Mouse (Mus musculus): Measurements from ENCODE around the gene Fryl. TPM values are rescaled to one million over a fixed set of nuclear protein-coding genes. Genes with fewer than 3 reads are reported as not detected.

Gene Fryl
- polyA plus RNA-seq, 1 experiment from 2014 or later = 30.7 TPM

DNA sequence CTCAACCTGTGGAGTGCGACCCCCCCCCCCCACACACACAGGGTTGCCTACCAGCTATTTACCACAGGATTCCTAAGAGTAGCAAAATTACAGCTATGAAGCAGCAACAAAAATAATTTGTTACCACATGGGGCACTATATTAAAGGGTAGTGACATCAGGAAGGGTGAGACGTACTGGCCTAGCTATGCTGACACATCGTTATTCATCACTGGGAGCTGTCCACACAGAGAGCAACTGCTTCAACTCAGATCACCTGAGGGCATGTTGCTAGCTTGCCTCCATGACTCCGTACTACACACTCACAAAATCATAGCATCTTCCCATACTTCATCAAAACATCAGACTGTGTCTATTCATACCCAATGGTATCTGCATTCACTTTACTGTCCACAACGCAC is 176.6 kb downstream of the Fryl start:
- no peak overlapping the region for H3K27ac ChIP-seq
- H3K4me1 ChIP-seq (replicated peaks) = no peaks in the 10 kb centered on the region
- peaks cover 78% of the 10 kb centered on the region for H3K36me3 ChIP-seq
- no peak for DNase-seq (ENCODE audit: low spot score)
- no peaks in the 10 kb centered on the region for H3K27me3 ChIP-seq (ENCODE audit: insufficient read depth, poor library complexity, severe bottlenecking)
- no peak overlapping the region for H3K4me3 ChIP-seq
- H3K9me3 ChIP-seq = no peaks in the 10 kb centered on the region
- 89% methylated on average over 5 of the region's 5 CpGs for WGBS

DNA sequence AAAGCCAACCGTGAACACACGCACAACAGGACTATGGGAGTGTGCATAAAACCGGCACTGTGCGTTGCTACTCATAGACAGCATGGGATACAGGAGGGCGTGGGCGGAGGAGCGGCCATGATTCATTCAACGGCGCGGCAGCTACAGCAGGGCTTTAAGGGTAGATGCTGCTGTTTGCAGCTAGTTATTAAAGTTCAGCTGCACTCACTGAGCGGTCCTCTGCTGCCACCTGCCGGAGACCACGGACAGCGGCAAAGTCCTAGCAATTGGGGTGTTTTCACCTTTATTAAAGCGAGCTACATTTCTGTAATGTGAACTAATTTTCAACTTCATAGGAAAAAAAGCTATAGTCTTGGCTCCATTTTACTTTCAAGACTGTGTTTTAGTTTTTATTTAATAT is 185.1 kb downstream of the Fryl start:
- peak; percentile 73 for DNase-seq (ENCODE audit: low spot score)
- H3K9me3 ChIP-seq = no peaks in the 10 kb centered on the region
- H3K4me3 ChIP-seq = no peak overlapping the region
- H3K27me3 ChIP-seq (ENCODE audit: insufficient read depth, poor library complexity, severe bottlenecking) = no peaks in the 10 kb centered on the region
- no peak overlapping the region for H3K27ac ChIP-seq
- WGBS = 45% methylated on average over 15 of the region's 15 CpGs
- peaks cover 92% of the 10 kb centered on the region for H3K36me3 ChIP-seq
- no peaks in the 10 kb centered on the region; the same call in 1 of the 2 replicates for H3K4me1 ChIP-seq (replicated peaks)

DNA sequence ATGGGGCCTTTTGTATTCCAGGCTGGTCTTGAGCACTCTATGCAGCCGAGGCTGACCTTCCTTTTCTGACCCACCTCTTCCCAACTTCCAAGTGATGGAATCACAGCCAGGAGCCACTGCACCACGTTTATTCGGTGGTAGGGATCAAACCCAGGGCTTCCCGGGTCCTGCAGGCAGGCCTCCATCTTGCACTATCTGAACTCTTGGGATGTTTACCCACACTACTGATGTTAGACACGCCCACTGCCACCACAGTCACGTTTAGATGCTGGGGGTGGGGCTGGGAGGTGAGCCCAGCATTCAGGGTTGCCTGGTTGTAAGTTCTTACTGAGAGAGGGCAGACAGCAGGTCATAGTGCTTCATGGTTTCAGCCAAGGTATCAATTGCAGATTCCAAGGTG is 189.5 kb downstream of the Fryl start:
- no peak overlapping the region for H3K27ac ChIP-seq
- no peaks in the 10 kb centered on the region for H3K27me3 ChIP-seq (ENCODE audit: insufficient read depth, poor library complexity, severe bottlenecking)
- H3K4me1 ChIP-seq (replicated peaks) = no peaks in the 10 kb centered on the region; the same call in 1 of the 2 replicates
- H3K9me3 ChIP-seq = no peaks in the 10 kb centered on the region
- H3K36me3 ChIP-seq = peaks cover 80% of the 10 kb centered on the region
- 51% methylated on average over 6 of the region's 6 CpGs for whole genome bisulfite sequencing
- no peak for DNase-seq (ENCODE audit: low spot score)
- H3K4me3 ChIP-seq = no peak overlapping the region

DNA sequence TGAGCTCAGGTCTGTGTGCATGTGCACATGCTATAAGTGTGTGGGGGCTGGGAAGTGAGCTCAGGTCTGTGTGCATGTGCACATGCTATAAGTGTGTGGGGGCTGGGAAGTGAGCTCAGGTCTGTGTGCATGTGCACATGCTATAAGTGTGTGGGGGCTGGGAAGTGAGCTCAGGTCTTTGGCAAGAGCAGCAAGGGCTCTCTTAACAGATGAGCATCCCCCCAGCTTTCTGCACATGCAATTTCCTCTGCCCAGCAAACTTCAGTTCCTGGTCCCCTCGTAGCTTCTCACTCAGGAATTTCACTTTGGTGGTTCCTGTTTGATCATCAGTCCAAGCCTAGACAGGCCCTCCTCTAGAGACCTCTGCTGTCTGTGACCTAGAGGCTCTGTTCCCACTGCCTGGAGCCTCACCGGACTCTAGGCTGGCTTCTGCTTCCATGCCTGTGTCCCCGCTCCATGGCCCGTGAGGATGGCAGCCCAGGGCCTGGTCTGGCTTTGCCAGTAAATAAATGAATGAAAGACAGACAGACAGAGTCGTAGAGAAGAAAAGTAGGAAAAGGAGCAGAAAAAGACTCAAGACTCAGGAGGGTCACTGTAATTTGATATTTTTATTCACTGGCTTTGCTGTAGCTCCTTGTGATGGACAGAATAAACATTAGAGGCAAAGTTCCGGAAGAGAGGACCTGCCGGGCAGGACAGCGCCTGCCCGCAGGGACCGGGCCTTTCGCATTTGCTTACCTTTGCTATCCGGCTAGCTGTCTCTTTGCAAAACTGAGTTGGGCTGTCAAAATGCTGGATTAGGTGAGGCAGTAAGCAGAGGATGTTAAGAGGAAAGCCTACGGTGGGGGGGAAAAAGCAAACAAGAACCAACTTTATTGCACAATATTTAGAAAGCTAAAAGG is 192.4 kb downstream of the Fryl start:
- Histone ChIP-seq H3K4me1 (replicated peaks) (no peaks in the 10 kb centered on the region; the same call in 1 of the 2 replicates), H3K27me3 (ENCODE audit: insufficient read depth, poor library complexity, severe bottlenecking) (no peaks in the 10 kb centered on the region), H3K9me3 (no peaks in the 10 kb centered on the region), H3K4me3 (no peak overlapping the region), H3K36me3 (peaks cover 69% of the 10 kb centered on the region), H3K27ac (no peak overlapping the region)
- DNase-seq (ENCODE audit: low spot score) = no peak
- 72% methylated on average over 13 of the region's 13 CpGs for WGBS

DNA sequence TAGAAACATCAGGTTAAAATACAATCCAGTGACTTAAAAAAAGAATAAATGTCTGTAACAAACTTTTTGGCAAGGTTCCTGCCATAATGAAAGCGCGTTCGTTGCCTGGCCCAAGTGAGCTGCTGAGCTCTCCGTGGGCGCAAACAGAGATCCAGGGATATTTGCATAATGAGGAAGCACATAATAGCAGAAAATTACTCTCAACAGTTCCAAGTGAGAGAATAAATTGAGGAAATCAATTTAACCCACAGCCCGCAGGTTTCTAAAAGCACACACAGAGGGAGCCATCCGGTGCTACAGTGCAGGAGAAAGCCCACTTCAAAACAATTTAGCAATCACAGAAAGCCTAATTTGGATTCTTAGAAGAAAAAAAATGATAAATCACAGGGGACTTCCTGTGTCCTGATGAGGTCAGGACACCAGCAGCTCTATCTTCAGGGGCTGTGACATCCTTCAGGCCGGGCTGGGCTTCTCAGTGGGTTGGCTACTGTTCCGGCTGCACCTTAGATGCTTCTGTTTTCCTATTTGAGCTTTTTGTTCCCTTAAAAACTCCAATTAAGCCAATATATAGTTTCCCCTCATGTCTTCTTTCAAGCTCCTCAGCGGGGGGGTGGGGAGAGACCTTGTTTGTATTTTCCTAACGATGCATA is 194.8 kb downstream of the Fryl start:
- WGBS = 82% methylated on average over 11 of the region's 11 CpGs
- no peak for DNase-seq (ENCODE audit: low spot score)
- Histone ChIP-seq H3K4me3 (no peak overlapping the region), H3K27ac (no peak overlapping the region), H3K4me1 (replicated peaks) (no peaks in the 10 kb centered on the region; the same call in 1 of the 2 replicates), H3K36me3 (peaks cover 65% of the 10 kb centered on the region), H3K9me3 (no peaks in the 10 kb centered on the region), H3K27me3 (ENCODE audit: insufficient read depth, poor library complexity, severe bottlenecking) (no peaks in the 10 kb centered on the region)

DNA sequence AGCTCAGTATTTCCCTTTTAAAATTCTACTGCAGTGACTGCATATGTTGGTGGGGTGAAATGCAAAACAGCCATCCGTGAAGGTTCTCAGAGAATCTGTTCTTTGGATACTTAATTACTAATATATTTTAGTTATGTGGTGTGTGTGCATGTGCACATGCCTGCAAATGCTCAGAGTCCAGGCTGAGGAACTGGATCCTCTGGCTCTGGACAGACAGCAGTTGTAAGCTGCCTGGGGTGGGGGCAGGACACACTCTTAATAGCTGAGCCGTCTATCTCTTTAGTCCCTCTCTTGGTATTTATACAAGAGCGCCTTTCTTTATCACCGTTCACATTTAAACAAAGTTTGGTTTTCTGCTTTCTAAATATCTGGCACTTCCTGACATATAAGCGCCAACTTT is 199.5 kb downstream of the Fryl start:
- H3K27ac ChIP-seq = no peak overlapping the region
- DNase-seq (ENCODE audit: low spot score) = no peak
- H3K27me3 ChIP-seq (ENCODE audit: insufficient read depth, poor library complexity, severe bottlenecking) = no peaks in the 10 kb centered on the region
- H3K4me3 ChIP-seq = no peak overlapping the region
- H3K9me3 ChIP-seq = no peaks in the 10 kb centered on the region
- H3K36me3 ChIP-seq = peaks cover 76% of the 10 kb centered on the region
- 97% methylated on average over 5 of the region's 5 CpGs for WGBS
- H3K4me1 ChIP-seq (replicated peaks) = no peaks in the 10 kb centered on the region

DNA sequence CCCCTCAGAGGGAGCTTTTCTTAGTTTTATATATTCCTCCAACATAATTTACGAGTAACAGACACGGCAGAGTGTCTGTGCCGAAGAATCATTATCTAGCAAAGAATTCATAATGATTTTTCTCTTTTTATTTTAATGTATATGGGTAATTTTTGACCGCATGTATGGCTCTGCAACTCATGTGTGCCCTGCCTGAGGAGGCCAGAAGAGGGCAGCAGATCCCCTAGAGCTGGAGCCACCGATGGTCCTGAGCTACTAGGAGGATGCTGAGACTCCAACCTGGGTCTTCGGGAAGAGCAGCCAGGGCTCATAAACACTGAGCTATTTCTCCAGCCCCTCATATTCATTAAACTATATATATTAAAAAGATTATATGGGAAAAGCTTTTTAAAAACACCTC is 200.0 kb downstream of the Fryl start:
- 88% methylated on average over 6 of the region's 6 CpGs for WGBS
- H3K9me3 ChIP-seq = no peaks in the 10 kb centered on the region
- H3K36me3 ChIP-seq = peaks cover 81% of the 10 kb centered on the region
- no peak overlapping the region for H3K27ac ChIP-seq
- no peak overlapping the region for H3K4me3 ChIP-seq
- peak; percentile 14 for DNase-seq (ENCODE audit: low spot score)
- H3K27me3 ChIP-seq (ENCODE audit: insufficient read depth, poor library complexity, severe bottlenecking) = no peaks in the 10 kb centered on the region
- no peaks in the 10 kb centered on the region for H3K4me1 ChIP-seq (replicated peaks)

DNA sequence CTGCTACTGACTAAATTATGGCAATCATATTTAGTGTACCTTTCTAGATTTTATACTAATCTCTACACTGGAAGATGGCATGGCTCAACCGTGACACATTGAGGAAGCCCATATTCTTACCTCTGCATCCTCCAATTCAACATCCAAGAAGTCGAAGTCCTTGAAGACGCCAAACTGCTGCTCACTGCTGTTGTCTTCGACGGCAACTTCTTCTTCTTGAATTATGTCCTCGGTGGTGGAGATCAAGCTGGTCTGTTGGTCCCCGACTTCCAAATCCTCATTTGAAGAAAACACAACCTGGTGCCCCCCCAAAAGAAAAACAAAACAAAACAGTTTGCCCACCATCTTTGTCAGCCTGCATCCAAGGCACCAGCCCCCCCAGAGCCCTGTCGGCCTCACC is 202.5 kb downstream of the Fryl start:
- peaks cover 94% of the 10 kb centered on the region for H3K36me3 ChIP-seq
- DNase-seq (ENCODE audit: low spot score) = no peak
- H3K4me1 ChIP-seq (replicated peaks) = no peaks in the 10 kb centered on the region
- H3K9me3 ChIP-seq = no peaks in the 10 kb centered on the region
- WGBS = 96% methylated on average over 8 of the region's 8 CpGs
- H3K27me3 ChIP-seq (ENCODE audit: insufficient read depth, poor library complexity, severe bottlenecking) = no peaks in the 10 kb centered on the region
- H3K4me3 ChIP-seq = no peak overlapping the region
- H3K27ac ChIP-seq = no peak overlapping the region

DNA sequence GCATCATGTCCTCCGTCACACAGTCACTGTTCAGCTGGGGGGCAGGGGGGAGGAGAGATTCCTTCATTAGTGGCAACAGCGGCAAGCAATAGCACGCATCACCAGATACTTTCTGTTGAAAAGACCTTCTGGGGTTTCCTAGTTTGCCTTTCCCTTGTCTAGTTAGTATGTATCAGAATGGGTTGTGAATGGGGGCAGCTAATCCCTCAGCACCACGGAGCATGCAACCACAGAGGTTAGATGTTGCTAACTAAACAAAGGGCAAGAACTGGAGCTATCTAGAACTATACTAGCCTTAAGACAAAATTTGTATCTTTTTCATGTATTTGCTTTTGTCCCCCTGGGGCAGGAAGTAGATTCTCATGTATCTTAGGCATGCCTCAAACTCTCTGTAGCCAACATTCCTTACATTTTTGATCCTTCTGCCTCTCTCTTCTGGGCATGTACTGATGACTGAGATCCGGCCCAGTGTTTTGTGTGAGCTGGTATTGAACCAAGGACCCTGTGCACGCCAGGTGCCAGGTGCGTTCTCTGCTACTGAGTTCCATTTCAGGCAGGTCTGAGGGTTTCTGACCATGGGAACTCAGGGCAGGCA is 208.7 kb downstream of the Fryl start:
- H3K27ac ChIP-seq = no peak overlapping the region
- WGBS = 74% methylated on average over 7 of the region's 7 CpGs
- no peaks in the 10 kb centered on the region for H3K4me1 ChIP-seq (replicated peaks)
- H3K36me3 ChIP-seq = peaks cover 99% of the 10 kb centered on the region
- H3K27me3 ChIP-seq (ENCODE audit: insufficient read depth, poor library complexity, severe bottlenecking) = no peaks in the 10 kb centered on the region
- DNase-seq (ENCODE audit: low spot score) = peak; percentile 6
- 0 out of 2 replicates have a peak, but pooled peaks cover 3% of the 10 kb centered on the region for H3K9me3 ChIP-seq
- no peak overlapping the region for H3K4me3 ChIP-seq

DNA sequence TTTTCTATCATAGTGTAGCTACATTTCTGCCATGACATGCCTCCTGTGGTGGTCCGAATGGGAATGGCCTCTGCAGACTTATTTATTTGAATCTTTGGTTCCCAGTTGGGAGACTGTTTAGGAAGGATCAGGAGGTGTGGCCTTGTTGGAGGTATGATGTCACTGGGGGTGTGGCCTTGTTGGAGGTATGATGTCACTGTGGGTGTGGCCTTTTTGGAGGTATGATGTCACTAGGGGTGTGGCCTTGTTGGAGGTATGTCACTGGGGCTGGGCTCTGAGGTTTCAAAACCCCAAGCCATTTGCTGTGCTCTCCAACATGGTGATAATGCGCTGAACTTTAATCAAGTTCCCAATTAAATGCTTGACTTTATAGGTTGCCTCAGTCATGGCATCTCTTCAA is 212.4 kb downstream of the Fryl start:
- DNase-seq (ENCODE audit: low spot score) = no peak
- WGBS = 96% methylated on average over 2 of the region's 2 CpGs
- H3K27ac ChIP-seq = no peak overlapping the region
- H3K4me3 ChIP-seq = no peak overlapping the region
- H3K4me1 ChIP-seq (replicated peaks) = no peaks in the 10 kb centered on the region
- H3K9me3 ChIP-seq = 0 out of 2 replicates have a peak, but pooled peaks cover 3% of the 10 kb centered on the region
- no peaks in the 10 kb centered on the region for H3K27me3 ChIP-seq (ENCODE audit: insufficient read depth, poor library complexity, severe bottlenecking)
- H3K36me3 ChIP-seq = peaks cover 74% of the 10 kb centered on the region

DNA sequence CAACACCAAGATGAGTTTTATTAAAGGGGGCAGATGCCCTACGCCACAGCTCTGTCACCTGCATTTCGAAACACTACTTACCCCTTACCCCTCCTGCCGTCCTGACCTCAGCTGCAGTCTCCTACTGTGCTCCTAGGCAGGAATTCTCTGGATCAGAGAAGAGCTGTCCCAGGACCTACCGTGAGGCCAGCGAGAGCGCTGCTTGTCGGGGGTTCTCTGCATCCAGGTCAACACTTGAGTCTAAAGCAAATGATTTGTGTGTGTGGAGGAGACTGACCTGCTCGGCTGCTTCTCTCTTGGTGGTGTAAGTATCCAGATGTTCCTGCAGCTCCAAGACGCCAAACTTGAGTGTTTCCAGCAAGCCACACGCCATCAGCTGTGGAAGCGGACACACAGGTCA is 223.9 kb downstream of the Fryl start:
- DNase-seq (ENCODE audit: low spot score) = no peak
- H3K27me3 ChIP-seq (ENCODE audit: insufficient read depth, poor library complexity, severe bottlenecking) = no peaks in the 10 kb centered on the region
- no peaks in the 10 kb centered on the region for H3K4me1 ChIP-seq (replicated peaks)
- WGBS = 82% methylated on average over 11 of the region's 11 CpGs
- no peak overlapping the region for H3K27ac ChIP-seq
- H3K9me3 ChIP-seq = no peaks in the 10 kb centered on the region
- no peak overlapping the region for H3K4me3 ChIP-seq
- H3K36me3 ChIP-seq = peaks cover 82% of the 10 kb centered on the region

DNA sequence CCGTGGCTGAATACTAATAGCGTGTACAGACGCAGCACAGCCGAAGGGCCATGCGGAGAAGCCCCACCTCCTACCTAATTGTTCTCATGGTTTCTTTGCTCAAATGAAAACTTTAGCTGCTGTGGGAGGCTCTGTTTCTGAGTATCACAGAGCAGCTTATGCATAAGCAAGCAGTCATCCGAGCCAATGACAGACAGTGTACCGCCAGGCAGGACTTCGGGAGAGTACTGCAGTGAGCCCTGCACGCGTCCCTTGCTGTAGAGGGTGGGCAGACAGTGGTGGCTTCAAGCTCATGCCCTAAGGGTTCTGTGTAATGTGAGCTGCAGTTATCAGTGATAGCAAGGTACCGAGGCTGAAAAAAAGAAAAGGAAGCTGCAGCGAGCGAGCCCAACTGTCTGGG is 227.8 kb downstream of the Fryl start:
- H3K9me3 ChIP-seq = no peaks in the 10 kb centered on the region
- no peaks in the 10 kb centered on the region for H3K4me1 ChIP-seq (replicated peaks)
- H3K27ac ChIP-seq = no peak overlapping the region
- H3K4me3 ChIP-seq = no peak overlapping the region
- no peaks in the 10 kb centered on the region for H3K27me3 ChIP-seq (ENCODE audit: insufficient read depth, poor library complexity, severe bottlenecking)
- DNase-seq (ENCODE audit: low spot score) = no peak
- WGBS = 89% methylated on average over 13 of the region's 13 CpGs
- H3K36me3 ChIP-seq = peaks cover 86% of the 10 kb centered on the region

DNA sequence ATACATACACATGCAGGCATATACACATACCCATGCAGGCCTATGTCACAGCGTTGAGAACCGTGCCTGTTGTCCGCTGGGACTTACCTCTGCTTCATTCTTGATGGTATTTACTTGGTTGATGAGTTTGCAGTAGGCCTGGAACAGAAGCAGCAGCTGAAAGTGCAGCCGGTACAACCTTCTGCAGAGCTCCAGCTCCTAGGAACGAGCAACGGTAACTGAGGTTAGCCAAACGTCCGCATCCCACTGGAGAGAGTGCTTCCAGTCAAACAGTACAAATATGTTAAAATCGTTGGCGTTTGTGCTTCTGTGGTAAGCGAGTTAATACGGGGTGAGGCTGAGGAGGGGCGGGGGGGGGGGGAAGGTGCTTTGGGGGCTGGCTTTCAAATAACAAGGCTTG is 232.6 kb downstream of the Fryl start:
- Histone ChIP-seq H3K4me1 (replicated peaks) (no peaks in the 10 kb centered on the region), H3K36me3 (peaks cover 61% of the 10 kb centered on the region)
- WGBS = 95% methylated on average over 13 of the region's 13 CpGs

More for the DNA sequence above, 232.6 kb downstream of the Fryl start:
- Histone ChIP-seq H3K27ac (no peak overlapping the region), H3K9me3 (no peaks in the 10 kb centered on the region), H3K27me3 (ENCODE audit: insufficient read depth, poor library complexity, severe bottlenecking) (no peaks in the 10 kb centered on the region), H3K4me3 (no peak overlapping the region)
- DNase-seq (ENCODE audit: low spot score) = no peak

All from hindbrain, embryonic 10.5 days (tissue).